Mouse (Mus musculus) large intestine, adult 2 months (tissue): ENCODE results near the gene Cpsf4l. TPM values are rescaled to one million over a fixed set of nuclear protein-coding genes. Genes with fewer than 3 reads are reported as not detected.

Source experiments
- DNase-seq: peaks from one replicate; pipeline ENCODE4 v3.0.0-alpha.2; 2012; ENCODE audit warnings: low read depth, low spot score
- WGBS: fragments of 180-500 bp; shearing (Covaris S2); methylation state at CpG from one replicate; pipeline ENCODE4 v1.1.7; 2018; 5-methylcytosine and 5-hydroxymethylcytosine counted together
- polyA plus RNA-seq: library from polyadenylated mRNA; depleted of rRNA; stranded (reverse); fragments of >200 nt; gene quantifications from 2 replicates; pipeline ENCODE4 v1.2.3, GENCODE M21; 2012

Gene Cpsf4l
- polyA plus RNA-seq, 1 experiment, result 0.09 TPM

DNA sequence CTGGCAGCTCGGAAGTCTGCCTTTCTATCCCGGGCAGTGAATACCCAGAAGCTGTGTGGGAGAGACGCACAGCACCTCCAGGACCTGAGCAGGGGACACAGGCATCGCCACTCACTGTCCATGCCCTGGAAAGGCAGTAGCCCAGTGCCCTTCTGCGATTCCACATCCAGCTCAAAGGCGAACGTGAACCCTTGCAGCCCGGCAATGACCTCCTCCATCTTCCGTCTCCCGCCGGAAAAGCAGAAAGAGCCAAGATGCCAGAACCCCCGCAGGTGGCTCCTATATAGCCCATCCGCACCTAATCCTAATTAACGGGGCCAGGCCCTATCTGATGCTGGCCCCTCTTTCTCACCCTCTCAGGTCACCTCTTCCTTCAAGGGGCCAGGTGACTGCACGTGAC is 545 bp downstream of the Cpsf4l start:
- WGBS, result 86% methylated on average over 15 of the region's 15 CpGs

GRCm38 (mm10) chr11:113708629-113709213 is 1.1 kb downstream of the Cpsf4l start:
- no peak for DNase-seq
- WGBS, result 70% methylated on average over 19 of the region's 19 CpGs

More for the DNA sequence above, 545 bp downstream of the Cpsf4l start:
- DNase-seq, result no peak

DNA sequence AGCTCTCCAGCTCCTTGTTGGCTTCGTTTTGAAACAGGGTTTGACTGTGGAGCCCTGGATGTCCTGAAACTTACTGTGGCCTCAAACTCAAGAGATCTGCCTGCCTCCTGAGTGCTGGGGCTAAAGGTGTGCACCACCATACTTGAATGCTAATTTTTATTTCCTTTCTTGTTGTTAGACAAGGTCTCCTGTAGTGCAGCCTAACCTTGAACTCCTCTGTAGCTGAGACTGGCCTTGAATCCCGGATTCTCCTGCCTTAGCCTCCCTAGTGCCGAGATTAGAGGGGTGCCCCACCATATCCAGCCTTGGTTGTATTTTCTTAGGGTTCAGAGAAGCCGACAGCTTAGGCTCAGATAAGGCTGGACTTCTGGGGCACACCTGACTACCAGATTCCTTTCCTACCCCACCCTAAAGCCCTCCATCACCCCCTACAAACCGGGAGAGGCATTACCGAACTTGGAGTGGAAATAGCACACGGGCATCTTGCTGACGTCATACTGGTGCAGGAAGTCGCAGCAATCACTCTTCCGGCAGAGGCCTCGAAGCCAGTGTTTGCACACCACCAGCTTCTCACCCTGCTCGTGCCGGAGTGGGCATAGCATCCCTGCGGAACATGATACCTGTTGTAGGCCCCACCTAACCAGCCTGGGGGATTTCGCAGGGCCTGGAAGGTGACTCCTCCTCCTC is 3.7 kb downstream of the Cpsf4l start:
- 80% methylated on average over 15 of the region's 15 CpGs for WGBS

GRCm38 (mm10) chr11:113703758-113704157 is 6.1 kb downstream of the Cpsf4l start:
- 25% methylated on average over 5 of the region's 5 CpGs for WGBS
- DNase-seq, result no peak

More for the DNA sequence above, 3.7 kb downstream of the Cpsf4l start:
- no peak for DNase-seq

GRCm38 (mm10) chr11:113699643-113700042 is 10.2 kb downstream of the Cpsf4l start:
- no peak for DNase-seq
- 61% methylated on average over 7 of the region's 7 CpGs for WGBS

GRCm38 (mm10) chr11:113698013-113698545 is 11.7 kb downstream of the Cpsf4l start:
- no peak for DNase-seq
- 38% methylated on average over 12 of the region's 12 CpGs for WGBS

- DNase-seq, result no peak
- 80% methylated on average over 5 of the region's 5 CpGs for WGBS
These were observed 12.2 kb downstream of the Cpsf4l start for GRCm38 (mm10) chr11:113697571-113697970.

DNA sequence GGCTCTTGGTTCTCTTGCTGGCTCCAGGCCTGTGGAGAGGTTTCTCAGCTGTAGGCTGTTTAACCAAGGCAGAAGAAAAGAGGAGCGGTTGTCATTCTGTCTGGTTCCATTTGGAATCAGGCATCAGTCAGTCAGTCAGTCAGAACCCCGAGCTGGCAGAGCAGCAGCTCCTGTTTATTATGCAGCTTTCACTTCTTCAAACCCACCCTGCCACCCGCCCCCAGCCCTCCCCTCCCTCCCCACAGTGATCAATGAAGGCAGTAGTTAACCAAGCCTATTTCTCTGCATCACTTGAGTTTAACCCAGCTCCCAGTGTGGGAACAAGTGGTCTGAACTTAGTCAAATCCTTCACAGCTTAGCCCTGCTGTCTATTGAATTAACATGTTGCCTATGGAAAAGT is 18.0 kb downstream of the Cpsf4l start:
- DNase-seq, result no peak

DNA sequence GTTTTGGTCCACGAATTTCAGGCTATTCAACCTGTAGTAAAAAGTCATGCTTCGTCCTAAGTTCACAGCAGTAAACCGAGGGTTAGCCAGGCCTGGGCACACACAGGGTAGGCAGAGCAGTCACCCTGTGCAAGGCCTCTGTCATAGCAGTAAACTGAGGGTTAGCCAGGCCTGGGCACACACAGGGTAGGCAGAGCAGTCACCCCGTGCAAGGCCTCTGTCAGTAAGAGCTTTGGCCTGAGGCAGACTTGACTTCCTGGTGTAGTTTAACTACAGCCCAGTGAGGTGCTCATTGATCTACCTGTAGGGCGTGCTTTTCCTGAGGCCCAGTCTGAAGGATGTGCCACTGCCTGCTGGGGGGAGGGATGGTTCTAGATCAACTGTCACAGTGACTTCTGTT is 18.5 kb downstream of the Cpsf4l start:
- WGBS, result 50% methylated on average over 5 of the region's 5 CpGs
- DNase-seq, result no peak

More for the DNA sequence above, 18.0 kb downstream of the Cpsf4l start:
- 56% methylated on average over 3 of the region's 3 CpGs for WGBS

DNA sequence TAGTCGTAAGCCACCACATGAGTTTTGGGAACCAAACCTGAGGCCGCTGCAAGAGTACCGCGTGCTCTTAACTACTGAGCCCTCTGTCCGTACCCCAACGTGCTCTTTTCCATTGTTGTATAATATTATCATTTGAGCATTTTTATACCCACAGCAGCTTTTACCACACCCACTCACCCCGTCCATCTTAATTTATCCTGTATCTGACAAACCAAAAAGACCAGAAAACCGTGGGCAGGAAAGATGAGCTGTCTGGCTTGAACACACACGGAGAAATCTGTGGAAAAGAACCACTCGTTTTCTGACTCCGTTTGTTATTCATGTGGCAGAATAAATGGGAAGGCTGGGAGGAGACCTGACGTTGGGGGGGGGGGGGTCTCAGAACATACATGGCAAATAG is 19.3 kb downstream of the Cpsf4l start:
- WGBS, result 91% methylated on average over 12 of the region's 12 CpGs
- no peak for DNase-seq

GRCm38 (mm10) chr11:113687031-113687430 is 22.8 kb downstream of the Cpsf4l start:
- no peak for DNase-seq
- WGBS, result 75% methylated on average over 2 of the region's 2 CpGs

GRCm38 (mm10) chr11:113684707-113685426 is 24.9 kb downstream of the Cpsf4l start:
- WGBS, result 41% methylated on average over 25 of the region's 25 CpGs
- no peak for DNase-seq

DNA sequence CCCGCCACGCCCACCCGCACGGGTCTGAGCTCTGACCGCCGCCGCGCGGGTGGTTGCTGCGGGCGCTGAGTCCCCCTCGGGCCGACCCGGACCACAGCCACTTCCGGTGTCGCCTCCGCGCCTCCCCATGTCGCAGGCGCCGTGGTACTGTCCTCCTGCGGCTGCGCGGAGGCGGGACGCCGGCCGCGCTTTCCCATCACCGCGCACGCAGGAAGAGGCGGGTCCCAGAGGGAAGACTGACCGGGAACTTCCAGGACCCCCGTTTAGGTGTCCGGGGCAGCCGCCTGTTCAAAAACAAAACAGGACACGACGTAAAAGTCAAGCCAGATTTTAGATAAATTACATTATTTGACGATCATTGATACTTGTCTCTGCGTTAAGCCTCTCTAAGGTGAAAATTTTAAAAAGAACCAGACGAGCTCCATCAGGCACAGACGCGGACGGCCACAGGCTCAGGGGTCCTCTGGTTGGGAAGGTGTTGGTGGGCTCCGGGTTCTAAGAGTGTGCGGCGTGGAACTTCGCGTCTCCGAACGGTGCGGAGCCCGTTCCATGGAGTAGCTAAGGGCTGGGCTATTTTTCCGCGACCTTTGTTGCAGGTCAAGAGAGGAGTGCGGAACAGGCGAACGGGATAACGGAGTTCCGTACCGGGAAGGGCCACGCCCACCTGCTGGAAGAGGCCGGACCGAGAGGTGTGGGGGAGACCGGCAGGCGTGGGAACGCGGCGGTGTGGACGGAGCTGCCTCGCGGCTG is 25.7 kb downstream of the Cpsf4l start, which contains the start of the genes Fam104a and D11Wsu47e:
Fam104a (minus strand) TSS at position 199 of the 750 bp plus-strand sequence.
D11Wsu47e (plus strand) TSS at position 456 of the 750 bp plus-strand sequence.
- peak; percentile 85 for DNase-seq
- under 1% methylated on average over 73 of the region's 73 CpGs for WGBS

- WGBS, result 0% methylated on average over 32 of the region's 38 CpGs
These were observed 26.2 kb downstream of the Cpsf4l start for GRCm38 (mm10) chr11:113683627-113683956.

DNA sequence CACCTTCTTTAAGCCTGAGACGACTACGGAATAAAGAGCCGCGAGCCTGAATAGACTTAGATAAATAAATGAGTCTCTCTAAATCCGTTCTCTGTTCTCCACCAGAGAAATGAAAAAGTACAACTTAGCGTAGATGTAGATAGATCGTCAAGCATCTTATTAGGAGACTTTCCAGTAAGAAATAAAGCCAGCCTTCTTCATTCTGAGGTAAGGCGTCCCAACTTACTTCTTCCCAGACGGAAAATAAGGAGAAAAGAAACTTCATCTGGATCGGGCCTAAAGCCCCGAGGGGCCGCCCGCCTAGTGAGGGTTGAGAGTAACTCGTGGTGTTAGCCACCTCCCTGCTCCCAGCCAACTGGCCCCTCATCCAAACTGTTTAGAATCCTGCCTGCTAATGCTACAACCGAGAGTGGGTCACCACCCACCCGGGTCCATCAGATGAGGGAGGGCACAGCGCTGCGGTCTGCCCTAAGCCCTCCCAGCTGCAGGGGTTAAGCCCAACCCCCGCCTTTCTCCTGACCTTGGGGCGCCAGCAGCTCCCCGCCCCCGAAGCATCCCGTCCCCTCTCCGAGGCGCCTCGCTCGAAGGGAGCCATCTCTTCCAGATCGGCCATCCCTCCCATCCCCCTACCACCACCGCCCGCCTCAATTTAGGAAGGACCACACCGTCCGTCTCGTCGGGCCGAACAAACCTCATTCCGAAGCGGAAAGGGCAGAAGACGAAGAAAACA is 26.8 kb downstream of the Cpsf4l start:
- no peak for DNase-seq
- WGBS, result 2% methylated on average over 38 of the region's 38 CpGs

More at GRCm38 (mm10) chr11:113683627-113683956, 26.2 kb downstream of the Cpsf4l start:
- no peak for DNase-seq

DNA sequence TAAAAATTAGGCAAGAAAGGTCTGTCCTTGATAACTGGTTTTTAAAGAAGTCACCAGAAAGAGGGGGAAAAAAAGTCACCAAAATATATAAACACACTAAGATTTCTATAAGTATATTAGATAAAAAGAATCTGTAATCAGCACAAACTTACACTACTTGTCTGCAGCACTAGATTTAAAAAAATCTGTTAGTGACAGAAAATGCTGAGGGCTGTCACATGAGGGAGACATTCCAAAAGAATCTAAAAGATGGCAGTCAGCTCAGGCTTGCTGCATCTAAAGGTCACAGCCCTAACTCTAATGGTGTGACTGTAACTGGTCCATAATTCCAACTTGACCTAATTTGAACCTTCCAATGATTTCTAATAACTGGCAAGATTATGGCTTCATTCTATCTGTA is 27.8 kb downstream of the Cpsf4l start:
- DNase-seq, result no peak

DNA sequence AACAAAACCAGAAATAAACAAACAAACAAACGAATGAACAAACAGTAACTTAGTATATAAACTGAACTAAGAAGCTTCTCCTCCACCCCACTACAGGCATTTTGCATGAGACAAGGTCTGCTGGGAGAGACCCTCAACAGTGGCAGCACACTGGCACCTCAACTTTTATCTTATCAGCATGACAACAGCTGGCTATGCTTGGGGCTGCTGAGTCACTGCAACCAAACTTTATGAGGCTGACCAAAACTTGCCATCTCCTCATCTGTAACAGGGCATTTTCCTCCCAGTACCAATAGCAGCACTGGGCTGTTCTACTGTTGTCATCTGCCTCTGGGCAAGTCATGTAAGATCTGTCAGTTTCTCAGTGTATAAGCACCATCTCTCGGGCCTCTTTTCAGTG is 28.9 kb downstream of the Cpsf4l start:
- 79% methylated on average over 2 of the region's 2 CpGs for WGBS
- DNase-seq, result no peak

- no peak for DNase-seq
- 68% methylated on average over 8 of the region's 8 CpGs for WGBS
These were observed 31.4 kb downstream of the Cpsf4l start for GRCm38 (mm10) chr11:113678373-113678772.

DNA sequence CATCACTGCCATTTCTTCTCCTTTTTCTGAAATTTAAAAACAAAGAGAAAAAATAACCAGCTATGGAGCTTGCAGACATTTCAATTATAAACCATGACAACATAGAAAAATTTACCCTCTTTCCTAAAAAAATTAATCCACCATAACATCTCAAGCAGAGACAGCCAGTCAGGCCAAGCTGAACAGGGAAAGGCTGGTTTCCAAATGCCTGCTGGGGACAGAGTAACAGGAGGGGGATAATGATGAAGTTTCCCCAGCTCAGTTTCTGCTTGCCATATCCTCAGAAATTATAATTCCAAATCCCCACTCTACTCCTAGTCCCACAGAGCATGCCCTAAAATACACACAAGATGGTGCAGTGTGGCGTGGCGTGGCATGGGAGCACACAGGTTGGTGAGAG is 32.4 kb downstream of the Cpsf4l start:
- WGBS, result 96% methylated on average over 2 of the region's 2 CpGs
- DNase-seq, result no peak
